Mouse (Mus musculus) E14TG2a.4 (cell line): ENCODE measurements around the gene Robo1.

Experiments
- CTCF ChIP-seq: conservative IDR thresholded peaks from 2 replicates; pipeline ENCODE4 v1.5.1; 2014; ENCODE audit warnings: low read length
- NANOG ChIP-seq: IDR thresholded peaks from 2 replicates; pipeline ENCODE4 v1.6.1; 2014; ENCODE audit warnings: borderline replicate concordance, low read length, mixed read lengths
- POU5F1 ChIP-seq: IDR thresholded peaks from 2 replicates; pipeline ENCODE4 v1.6.1; 2014; ENCODE audit warnings: low read length, borderline replicate concordance

- TF ChIP-seq CTCF, result no peak
- no peak for TF ChIP-seq POU5F1
- no peak for TF ChIP-seq NANOG
Observed at GRCm38 (mm10) chr16:72897125-72897524, 589.0 kb downstream of the Robo1 start.
